Mouse (Mus musculus) cortical plate, adult 2 months (tissue): ENCODE data around the gene Hhatl. TPM values are rescaled to one million over a fixed set of nuclear protein-coding genes. Genes with fewer than 3 reads are reported as not detected.

Experiments
- H3K27ac ChIP-seq: fragments of 200-500 bp; 2 replicates; pipeline ENCODE4 v1.5.1; 2012; ENCODE audit warnings: low read length, control low read depth, inconsistent platforms; ENCODE audit not compliant: insufficient read depth
- H3K4me1 ChIP-seq: fragments of 200-500 bp; 2 replicates; pipeline ENCODE4 v1.6.1; 2011; ENCODE audit warnings: low read length; ENCODE audit not compliant: control insufficient read depth, insufficient read depth
- H3K4me3 ChIP-seq: fragments of 200-500 bp; 2 replicates; pipeline ENCODE4 v1.5.1; 2011; ENCODE audit warnings: mild to moderate bottlenecking, low read length, control low read depth; ENCODE audit not compliant: insufficient read depth
- CTCF ChIP-seq: fragments of 200-500 bp; IDR thresholded peaks from 2 replicates; pipeline ENCODE4 v1.5.1; 2011; ENCODE audit warnings: mild to moderate bottlenecking, control low read depth, low read length; ENCODE audit not compliant: insufficient read depth; ENCODE audit errors: extremely low read depth
- POLR2A ChIP-seq: fragments of 200-500 bp; IDR thresholded peaks from 2 replicates; pipeline ENCODE4 v1.6.1; 2011; ENCODE audit warnings: mild to moderate bottlenecking, low read length, control low read depth; ENCODE audit not compliant: insufficient read depth; ENCODE audit errors: extremely low read depth
- polyA plus RNA-seq: library from polyadenylated mRNA; depleted of rRNA; stranded (reverse); fragments of >200 nt; gene quantifications from 2 replicates; pipeline ENCODE4 v1.2.3, GENCODE M21; 2012; rRNA removed

Hhatl gene
- 21.2 and 22.4 TPM in 2 replicates for polyA plus RNA-seq

- Histone ChIP-seq H3K4me1 (no peaks in the 10 kb centered on the region), H3K4me3 (peak within 1 kb of the TSS; percentile 18), H3K27ac (peak within 1 kb of the TSS; percentile 36)
- TF ChIP-seq CTCF, result no peak
- no peak for TF ChIP-seq POLR2A
Observed at GRCm38 (mm10) chr9:121791757-121792521, at the start of gene Hhatl. Gene Hhatl, minus strand, starts transcription at chr9:121792507.

GRCm38 (mm10) chr9:121839622-121839965 lies 47.3 kb upstream of the Hhatl start:
- Histone ChIP-seq H3K27ac (no peak overlapping the region), H3K4me1 (no peaks in the 10 kb centered on the region), H3K4me3 (peak overlapping the region; percentile 37)
- no peak for TF ChIP-seq CTCF
- TF ChIP-seq POLR2A, result no peak

DNA sequence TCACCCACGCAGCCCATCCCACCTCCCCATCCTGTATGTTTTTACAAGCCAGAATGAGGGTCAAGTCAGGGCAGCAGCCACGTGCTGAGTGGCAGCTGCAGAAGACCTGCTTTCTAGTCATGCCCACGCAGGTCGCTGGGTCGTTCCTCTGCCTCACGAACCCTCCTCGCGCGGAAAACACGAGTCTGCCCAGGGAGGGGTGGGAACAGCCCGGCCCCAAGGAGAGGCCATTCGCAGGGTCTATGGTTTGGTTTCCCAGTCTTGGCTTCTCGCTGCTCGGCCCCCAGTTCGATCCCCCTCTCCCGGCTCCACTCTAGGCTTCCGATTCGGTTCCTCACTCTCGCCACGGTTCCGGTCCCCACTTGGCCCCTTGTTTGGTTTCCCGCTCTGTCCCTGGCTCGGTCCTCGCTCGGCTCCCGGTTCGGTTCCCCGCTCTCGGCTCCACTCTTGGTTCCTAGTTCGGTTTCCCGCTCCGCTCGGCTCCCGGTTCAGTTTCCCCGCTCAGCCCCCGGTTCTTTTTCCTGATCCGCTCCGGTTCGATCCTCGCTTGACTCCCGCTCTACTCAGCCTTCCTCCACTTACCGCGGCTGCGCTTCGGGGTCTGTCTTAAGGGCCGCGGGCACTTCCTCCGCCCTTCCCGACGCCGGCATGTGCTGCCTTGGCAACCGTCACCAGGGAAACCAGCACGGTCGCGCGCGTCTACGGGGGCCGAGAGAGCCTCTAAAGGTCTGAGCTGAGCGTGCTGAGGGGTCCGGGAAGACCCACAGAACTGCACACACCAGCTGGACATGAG lies 46.7 kb upstream of the Hhatl start, which contains the start of gene Ccdc13:
TSS of gene Ccdc13 (minus strand) at position 633 of the 793 bp plus-strand sequence.
- peak within 1 kb of the TSS; percentile 37 for H3K4me3 ChIP-seq
- H3K27ac ChIP-seq, result no peak within 1 kb of the TSS
- no peaks in the 10 kb centered on the region for H3K4me1 ChIP-seq
- TF ChIP-seq POLR2A (0 out of 2 replicates have a peak, but pooled peaks have one; percentile 31), CTCF (no peak)

DNA sequence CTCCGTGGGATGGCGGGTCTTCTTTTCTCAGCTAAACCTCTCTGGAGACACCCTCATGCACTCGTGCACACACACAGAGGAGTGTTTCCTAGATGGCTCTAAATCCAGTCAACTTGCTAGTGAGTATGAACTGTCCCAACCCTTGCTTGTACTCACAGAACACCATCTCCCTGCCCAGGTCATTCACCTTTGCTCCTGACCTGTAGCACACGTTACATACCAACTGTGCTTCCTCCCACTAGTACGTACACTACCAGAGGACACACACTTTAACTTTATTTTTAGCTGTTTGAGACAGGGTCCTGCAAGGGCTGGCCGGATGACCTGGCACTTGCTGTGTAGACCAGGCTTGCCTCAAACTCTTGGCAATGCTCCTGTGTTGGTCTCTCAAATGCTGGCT lies 45.7 kb upstream of the Hhatl start:
- no peak for TF ChIP-seq CTCF
- no peak for TF ChIP-seq POLR2A
- H3K4me3 ChIP-seq, result no peak overlapping the region
- H3K27ac ChIP-seq, result no peak overlapping the region
- H3K4me1 ChIP-seq, result no peaks in the 10 kb centered on the region

DNA sequence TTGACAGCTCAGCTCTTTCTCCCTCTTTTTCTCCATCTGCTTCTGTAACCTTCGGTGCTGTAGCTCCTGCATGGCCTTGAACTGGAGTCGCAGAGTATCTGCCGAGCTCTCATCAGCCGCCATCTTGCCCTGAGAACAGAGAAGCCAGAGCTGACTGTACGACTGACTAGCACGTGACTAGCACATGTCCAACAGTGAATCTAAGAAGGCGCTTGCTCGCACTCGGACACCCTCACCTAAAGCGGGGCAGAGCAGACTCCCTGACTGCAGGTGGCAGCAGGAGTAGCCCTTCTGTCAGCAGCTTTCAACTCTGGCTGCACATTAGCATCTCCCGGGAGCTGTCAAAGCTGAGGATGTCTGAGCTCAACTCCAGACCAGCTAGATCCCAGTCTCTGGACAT lies 41.5 kb upstream of the Hhatl start:
- no peaks in the 10 kb centered on the region for H3K4me1 ChIP-seq
- no peak overlapping the region for H3K4me3 ChIP-seq
- no peak overlapping the region for H3K27ac ChIP-seq
- TF ChIP-seq CTCF, result no peak
- no peak for TF ChIP-seq POLR2A

- Histone ChIP-seq H3K4me1 (peaks cover 8% of the 10 kb centered on the region), H3K4me3 (no peak overlapping the region), H3K27ac (no peak overlapping the region)
- no peak for TF ChIP-seq POLR2A
- TF ChIP-seq CTCF, result peak; percentile 79
Observed at GRCm38 (mm10) chr9:121830956-121831293, 38.6 kb upstream of the Hhatl start.

- no peak overlapping the region for H3K27ac ChIP-seq
- TF ChIP-seq POLR2A (no peak), CTCF (peak; percentile 62)
- H3K4me3 ChIP-seq, result no peak overlapping the region
- peaks cover 10% of the 10 kb centered on the region for H3K4me1 ChIP-seq
Observed at GRCm38 (mm10) chr9:121830243-121830955, 38.1 kb upstream of the Hhatl start.

- TF ChIP-seq CTCF (no peak), POLR2A (no peak)
- H3K27ac ChIP-seq, result no peak overlapping the region
- H3K4me3 ChIP-seq, result no peak overlapping the region
- peaks cover 10% of the 10 kb centered on the region for H3K4me1 ChIP-seq
Observed at GRCm38 (mm10) chr9:121829270-121829992, 37.1 kb upstream of the Hhatl start.

DNA sequence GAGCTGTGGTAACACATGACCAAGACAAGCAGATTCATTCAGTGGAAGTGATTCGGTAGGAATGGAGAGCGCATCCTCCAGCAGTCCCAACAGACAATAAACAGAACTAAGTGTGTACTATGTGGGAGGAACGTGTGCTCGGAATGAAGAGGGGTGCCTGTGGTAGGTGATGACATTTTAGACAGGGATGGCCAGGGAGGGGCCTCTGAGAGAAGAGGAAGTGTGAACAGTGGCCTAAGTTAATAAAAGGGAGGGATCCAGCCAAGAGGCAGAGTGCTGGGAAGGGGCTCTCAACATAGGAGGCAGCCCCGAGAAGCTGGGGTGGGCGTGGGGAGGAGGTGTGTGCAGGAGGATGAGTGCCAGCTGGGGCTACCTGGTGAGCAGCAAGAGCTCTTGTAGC lies 36.0 kb upstream of the Hhatl start:
- no peak overlapping the region for H3K27ac ChIP-seq
- no peak for TF ChIP-seq CTCF
- TF ChIP-seq POLR2A, result no peak
- H3K4me3 ChIP-seq, result no peak overlapping the region
- peaks cover 10% of the 10 kb centered on the region for H3K4me1 ChIP-seq
